Mouse (Mus musculus) cerebellum, adult 2 months (tissue): Measurements from ENCODE around the gene Ankrd17. TPM values are rescaled to one million over a fixed set of nuclear protein-coding genes. Genes with fewer than 3 reads are reported as not detected.

Experiments used
- DNase-seq, 2 experiments: peaks; one replicate each; pipeline ENCODE4 v3.0.0; 2021
- H3K27ac ChIP-seq: fragments of 200-500 bp; 2 replicates; pipeline ENCODE4 v1.5.1; 2012; ENCODE audit warnings: low read length, control low read depth, inconsistent platforms; ENCODE audit not compliant: insufficient read depth
- H3K27me3 ChIP-seq: fragments of 200-500 bp; 2 replicates; pipeline ENCODE4 v1.6.1; 2012; ENCODE audit warnings: inconsistent platforms, mild to moderate bottlenecking, low read length, moderate library complexity; ENCODE audit not compliant: control insufficient read depth, insufficient read depth
- H3K4me1 ChIP-seq: fragments of 200-500 bp; 2 replicates; pipeline ENCODE4 v1.6.1; 2011; ENCODE audit warnings: low read length; ENCODE audit not compliant: control insufficient read depth, insufficient read depth
- H3K4me3 ChIP-seq: fragments of 200-500 bp; replicated peaks from 2 replicates; pipeline ENCODE3; 2011; ENCODE audit warnings: mild to moderate bottlenecking, low read depth, low read length, control low read depth; ENCODE audit not compliant: insufficient read depth
- CTCF ChIP-seq: fragments of 200-500 bp; IDR thresholded peaks from 2 replicates; pipeline ENCODE4 v1.5.1; 2011; ENCODE audit warnings: low read depth, mild to moderate bottlenecking, control low read depth, low read length, moderate library complexity, borderline replicate concordance; ENCODE audit not compliant: insufficient read depth
- POLR2A ChIP-seq: fragments of 200-500 bp; IDR thresholded peaks from 2 replicates; pipeline ENCODE4 v1.6.1; 2011; ENCODE audit warnings: low read length, control low read depth, borderline replicate concordance; ENCODE audit not compliant: insufficient read depth
- WGBS: fragments of 180-500 bp; shearing (Covaris S2); methylation state at CpG from one replicate; pipeline ENCODE4 v1.1.7; 2018; 5-methylcytosine and 5-hydroxymethylcytosine counted together
- polyA plus RNA-seq: library from polyadenylated mRNA; depleted of rRNA; stranded (reverse); fragments of >200 nt; gene quantifications from 2 replicates; pipeline ENCODE4 v1.2.3, GENCODE M21; 2012

Gene Ankrd17
- polyA plus RNA-seq, 1 experiment: 55.6 TPM

DNA sequence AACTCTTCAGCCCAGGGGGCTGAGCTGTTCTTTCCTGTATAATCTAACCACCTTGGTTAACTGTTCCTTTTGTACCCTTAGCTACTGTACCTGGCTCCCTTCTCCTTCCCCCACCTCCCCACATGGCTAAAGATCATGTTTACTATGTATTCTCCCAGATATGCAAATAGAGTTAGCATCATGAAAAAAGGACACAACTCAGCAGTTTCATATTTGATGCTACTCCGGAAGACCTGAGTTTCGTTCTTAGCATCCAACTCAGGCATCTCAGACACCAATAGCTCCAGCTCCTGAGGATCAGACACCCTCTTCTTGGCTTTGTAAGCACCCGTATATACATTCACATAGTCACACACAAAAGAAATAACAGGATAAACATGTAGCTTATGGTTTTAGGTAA is 109.4 kb downstream of the Ankrd17 start:
- Histone ChIP-seq H3K4me1 (no peaks in the 10 kb centered on the region), H3K4me3 (no peak overlapping the region), H3K27ac (no peak overlapping the region), H3K27me3 (no peaks in the 10 kb centered on the region)
- DNase-seq: no peak
- TF ChIP-seq POLR2A: no peak
- TF ChIP-seq CTCF: no peak
- 92% methylated on average over 3 of the region's 3 CpGs for WGBS

DNA sequence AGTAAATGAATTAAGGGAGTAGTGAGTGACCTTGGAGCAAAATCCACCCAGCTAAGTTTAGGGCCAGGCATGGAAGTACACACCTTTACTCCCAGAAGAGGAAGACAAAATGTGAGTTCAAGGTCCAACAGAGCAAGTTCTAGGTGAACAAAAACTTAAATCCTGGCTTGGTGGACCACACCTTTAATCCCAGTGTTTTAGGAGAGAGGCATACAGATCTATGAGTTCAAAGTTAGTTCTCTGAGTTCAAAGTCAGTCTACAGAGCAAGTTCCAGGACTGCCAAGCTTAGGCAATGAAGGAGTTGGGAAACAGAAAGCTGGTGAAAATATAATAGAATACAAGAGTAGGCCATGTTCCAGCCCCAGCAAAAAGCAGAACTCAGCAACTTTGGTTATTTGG is 118.9 kb downstream of the Ankrd17 start:
- Histone ChIP-seq H3K27me3 (no peaks in the 10 kb centered on the region), H3K27ac (no peak overlapping the region), H3K4me1 (no peaks in the 10 kb centered on the region), H3K4me3 (no peak overlapping the region)
- DNase-seq: no peak
- no peak for TF ChIP-seq POLR2A
- TF ChIP-seq CTCF: no peak

DNA sequence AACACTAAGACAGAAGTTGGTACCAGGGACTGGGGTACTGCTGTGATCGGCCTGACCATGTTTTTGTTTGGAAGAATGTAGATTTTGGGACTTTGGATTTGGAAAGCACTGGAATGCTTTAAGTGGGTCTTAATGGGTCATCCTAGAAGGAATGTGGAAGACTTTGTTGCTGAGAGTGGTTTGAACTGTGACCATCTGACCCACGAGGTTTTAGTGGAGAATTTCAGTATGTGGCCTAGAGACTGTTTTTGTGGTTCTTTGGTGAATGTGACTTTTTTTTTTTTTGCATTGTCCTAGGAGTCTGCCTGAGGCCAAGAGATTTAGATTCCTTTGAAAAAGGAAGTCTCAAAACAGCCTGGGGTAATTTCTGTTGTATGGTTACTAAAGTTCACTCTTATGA is 119.4 kb downstream of the Ankrd17 start:
- Histone ChIP-seq H3K27ac (no peak overlapping the region), H3K4me1 (no peaks in the 10 kb centered on the region), H3K4me3 (no peak overlapping the region), H3K27me3 (no peaks in the 10 kb centered on the region)
- 89% methylated on average over 2 of the region's 2 CpGs for WGBS
- no peak for DNase-seq
- TF ChIP-seq CTCF (no peak), POLR2A (no peak)

DNA sequence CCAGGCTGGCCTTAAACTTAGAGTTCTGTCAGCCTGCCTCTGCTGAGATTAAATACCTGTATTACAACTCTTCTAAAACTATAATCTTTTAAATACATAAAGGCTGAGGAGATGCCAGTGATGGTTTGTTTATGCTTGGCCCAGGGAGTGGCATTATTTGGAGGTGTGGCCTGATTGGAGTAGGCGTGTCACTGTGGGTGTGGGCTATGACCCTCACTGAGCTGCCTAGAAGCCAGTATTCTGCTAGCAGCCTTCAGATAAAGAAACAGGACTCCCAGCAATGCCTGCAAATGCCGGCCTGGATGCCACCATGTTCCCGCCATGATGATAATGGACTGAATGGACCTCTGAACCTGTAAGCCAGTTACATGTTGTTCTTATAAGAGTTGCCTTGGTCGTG is 119.8 kb downstream of the Ankrd17 start:
- no peak overlapping the region for H3K27ac ChIP-seq
- H3K4me3 ChIP-seq: no peak overlapping the region
- no peak for DNase-seq
- no peaks in the 10 kb centered on the region for H3K4me1 ChIP-seq
- 86% methylated on average over 4 of the region's 4 CpGs for whole genome bisulfite sequencing
- no peak for TF ChIP-seq POLR2A
- TF ChIP-seq CTCF: no peak
- no peaks in the 10 kb centered on the region for H3K27me3 ChIP-seq

DNA sequence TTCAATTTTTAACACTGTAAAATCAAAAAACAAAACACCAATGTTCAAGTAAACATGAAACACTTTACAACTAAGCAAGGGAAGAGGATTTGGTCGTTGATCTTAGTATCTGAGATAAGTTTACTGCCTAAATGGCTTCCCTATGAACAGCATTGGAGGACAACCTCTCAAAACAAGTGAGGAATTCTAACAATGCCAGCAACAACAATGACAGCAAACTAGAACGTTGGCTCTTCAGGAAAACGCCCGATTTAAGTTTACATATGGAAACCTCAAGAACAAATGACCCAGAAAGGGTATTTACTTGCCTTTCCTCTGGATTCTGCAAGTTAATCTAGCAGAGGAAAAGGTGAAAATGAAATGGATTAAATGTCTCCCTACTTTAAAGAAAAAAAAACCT is 121.0 kb downstream of the Ankrd17 start:
- H3K27me3 ChIP-seq: no peaks in the 10 kb centered on the region
- no peak overlapping the region for H3K4me3 ChIP-seq
- H3K4me1 ChIP-seq: no peaks in the 10 kb centered on the region
- 85% methylated on average over 4 of the region's 4 CpGs for WGBS
- no peak for DNase-seq
- TF ChIP-seq CTCF: no peak
- no peak for TF ChIP-seq POLR2A
- no peak overlapping the region for H3K27ac ChIP-seq

DNA sequence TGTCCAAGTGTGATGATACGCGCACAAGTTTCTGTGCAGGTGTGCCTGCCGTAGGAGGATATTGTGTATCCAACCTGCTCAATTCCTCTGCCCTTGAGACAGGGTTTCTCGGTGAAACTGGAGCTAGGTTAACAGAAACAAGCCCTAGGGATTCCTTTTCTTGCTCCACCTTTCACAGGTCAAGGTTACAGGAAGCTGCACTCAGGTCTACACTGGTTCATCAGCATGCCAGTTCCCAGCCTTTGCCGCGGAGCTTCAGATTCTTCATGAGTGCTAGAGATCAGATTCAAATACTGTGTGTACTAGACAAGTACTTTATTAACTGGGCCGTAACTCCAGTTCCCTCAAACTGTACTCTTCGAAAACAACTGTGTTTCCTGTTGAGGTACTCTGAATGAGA is 131.2 kb downstream of the Ankrd17 start:
- TF ChIP-seq CTCF (no peak), POLR2A (no peak)
- no peak for DNase-seq
- Histone ChIP-seq H3K27me3 (no peaks in the 10 kb centered on the region), H3K4me3 (no peak overlapping the region), H3K4me1 (no peaks in the 10 kb centered on the region), H3K27ac (no peak overlapping the region)
- 98% methylated on average over 8 of the region's 8 CpGs for WGBS

DNA sequence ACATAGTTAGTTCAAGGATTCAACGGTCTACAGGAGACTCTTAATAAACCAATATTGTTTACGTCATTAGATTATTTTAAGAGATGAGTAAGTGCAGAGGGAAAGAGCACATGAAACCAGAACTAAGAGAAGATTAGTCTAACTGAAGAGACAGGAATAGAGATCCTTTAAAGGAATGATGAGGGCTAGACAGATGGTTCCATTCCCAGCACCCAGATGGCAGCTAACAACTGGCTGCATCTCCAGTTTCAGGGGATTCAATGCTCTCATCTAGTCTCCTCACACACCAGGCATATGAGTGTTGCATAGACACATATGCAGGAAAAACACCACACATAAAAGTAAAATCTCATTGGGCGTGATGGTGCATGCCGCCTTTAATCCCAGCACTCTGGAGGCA is 133.1 kb downstream of the Ankrd17 start:
- Histone ChIP-seq H3K4me1 (no peaks in the 10 kb centered on the region), H3K27ac (no peak overlapping the region), H3K27me3 (no peaks in the 10 kb centered on the region), H3K4me3 (no peak overlapping the region)
- no peak for DNase-seq
- TF ChIP-seq CTCF (no peak), POLR2A (no peak)
- WGBS: 96% methylated on average over 4 of the region's 4 CpGs

DNA sequence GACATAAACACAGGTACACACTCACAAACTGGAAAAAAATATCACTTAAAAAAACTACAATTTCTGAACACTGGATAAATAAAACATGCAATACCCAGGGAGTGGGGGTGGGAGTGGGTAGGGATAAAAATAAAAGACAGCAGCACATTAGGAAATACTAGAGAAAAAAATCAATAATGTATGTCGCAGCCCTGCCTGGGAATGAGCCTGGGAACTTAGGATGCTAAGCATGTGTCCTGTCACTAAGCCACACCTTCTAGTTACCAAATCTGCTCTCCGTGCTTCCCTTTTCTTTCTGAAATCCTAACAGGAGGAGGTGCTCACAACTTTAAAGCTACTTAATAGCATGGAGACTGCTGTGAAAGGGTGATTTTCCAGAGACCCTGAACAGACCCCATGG is 136.6 kb downstream of the Ankrd17 start:
- no peak for DNase-seq

More for the DNA sequence above, 136.6 kb downstream of the Ankrd17 start:
- H3K27ac ChIP-seq: no peak overlapping the region
- H3K27me3 ChIP-seq: no peaks in the 10 kb centered on the region
- 95% methylated on average over 2 of the region's 2 CpGs for WGBS
- H3K4me3 ChIP-seq: no peak overlapping the region
- TF ChIP-seq CTCF (no peak), POLR2A (no peak)
- no peaks in the 10 kb centered on the region for H3K4me1 ChIP-seq
